Mouse (Mus musculus): Measurements from ENCODE around the gene Ambra1.

GRCm38 (mm10) chr2:91871225-91871624 is 141.3 kb downstream of the Ambra1 start:
- TF ChIP-seq CTCF (IDR thresholded peaks at IDR 0.05; ENCODE audit: borderline replicate concordance, insufficient read depth, low read depth, low read length) (no peak), POLR2A (IDR thresholded peaks at IDR 0.05; ENCODE audit: borderline replicate concordance, insufficient read depth, low read length) (no peak)
